Mouse (Mus musculus) CH12.LX (cell line): ENCODE measurements around the gene Tcf25. TPM values are rescaled to one million over a fixed set of nuclear protein-coding genes. Genes with fewer than 3 reads are reported as not detected.
A peak's percentile ranks its signal among the peaks of the same experiment; 100 is the strongest.

ENCODE experiments used
- DNase-seq: peaks from one replicate; pipeline ENCODE4 v3.0.0-alpha.2; 2013; ENCODE audit errors: extremely low read depth
- H3K27ac ChIP-seq: 2 replicates; pipeline ENCODE4 v1.5.1; 2012; ENCODE audit warnings: low read depth, mild to moderate bottlenecking, control low read depth, moderate library complexity; ENCODE audit not compliant: insufficient read depth
- H3K27me3 ChIP-seq: replicated peaks from 2 replicates; pipeline ENCODE3; 2012; ENCODE audit warnings: inconsistent platforms
- H3K36me3 ChIP-seq, 2 experiments: replicated peaks in 1 of 2; 2 replicates each; pipeline versions ENCODE3 to v1.6.1; 2012; ENCODE audit warnings: inconsistent platforms in 1 of 2, low read length in 1 of 2, mild to moderate bottlenecking in 1 of 2, mixed read lengths in 1 of 2, moderate library complexity in 1 of 2; ENCODE audit not compliant: control insufficient read depth in 1 of 2, insufficient read depth in 1 of 2
- H3K4me1 ChIP-seq, 2 experiments: 2 replicates each; pipeline ENCODE4 v1.6.1; 2012; ENCODE audit warnings: inconsistent platforms in 1 of 2, moderate library complexity in 1 of 2; ENCODE audit not compliant: insufficient read depth in 2 of 2, control insufficient read depth in 1 of 2
- H3K4me2 ChIP-seq: 2 replicates; pipeline ENCODE4 v1.6.1; 2012; ENCODE audit warnings: low read depth, mild to moderate bottlenecking, control low read depth; ENCODE audit not compliant: poor library complexity, insufficient read depth, severe bottlenecking
- H3K4me3 ChIP-seq, 3 experiments: fragments of 150-350 bp in 1 of 3; sonication (generic) in 1 of 3; replicated peaks in 1 of 3; 2 replicates each; pipeline versions ENCODE3 to v1.5.1; 2011 to 2012; ENCODE audit warnings: low read depth in 2 of 3, low read length in 2 of 3, mild to moderate bottlenecking in 2 of 3, moderate library complexity in 2 of 3, control low read depth in 1 of 3, improper control_type of control experiment in 1 of 3, inconsistent platforms in 1 of 3, mixed read lengths in 1 of 3; ENCODE audit not compliant: poor library complexity in 1 of 3
- H3K79me2 ChIP-seq: replicated peaks from 2 replicates; pipeline ENCODE4 v1.6.1; 2012; ENCODE audit warnings: mild to moderate bottlenecking, moderate library complexity; ENCODE audit not compliant: control insufficient read depth, poor library complexity, insufficient read depth, severe bottlenecking; ENCODE audit errors: extremely low read depth
- H3K9ac ChIP-seq: 2 replicates; pipeline ENCODE4 v1.6.1; 2012; ENCODE audit warnings: low read depth, mild to moderate bottlenecking, control low read depth, moderate library complexity; ENCODE audit not compliant: insufficient read depth
- H3K9me3 ChIP-seq: replicated peaks from 2 replicates; pipeline ENCODE3; 2012; ENCODE audit warnings: low read length, inconsistent platforms, mixed read lengths
- BHLHE40 ChIP-seq: IDR thresholded peaks from 2 replicates; pipeline ENCODE4 v1.6.1; 2011; ENCODE audit warnings: mild to moderate bottlenecking, low read depth, low read length, improper control_type of control experiment
- CHD2 ChIP-seq: IDR thresholded peaks from 2 replicates; pipeline ENCODE4 v1.6.1; 2011; ENCODE audit warnings: low read length, improper control_type of control experiment
- ELF1 ChIP-seq: IDR thresholded peaks from 2 replicates; pipeline ENCODE4 v1.6.1; 2014; ENCODE audit warnings: low read depth, mild to moderate bottlenecking, inconsistent platforms, low read length, improper control_type of control experiment
- EP300 ChIP-seq: IDR thresholded peaks from 2 replicates; pipeline ENCODE4 v1.6.1; 2011; ENCODE audit warnings: low read length, improper control_type of control experiment
- ETS1 ChIP-seq: conservative IDR thresholded peaks from 2 replicates; pipeline ENCODE4 v1.6.1; 2012; ENCODE audit warnings: low read depth, mild to moderate bottlenecking, inconsistent platforms, low read length, improper control_type of control experiment, moderate library complexity
- GABPA ChIP-seq: IDR thresholded peaks from 2 replicates; pipeline ENCODE4 v1.6.1; 2012; ENCODE audit warnings: low read depth, low read length, improper control_type of control experiment, inconsistent platforms; ENCODE audit not compliant: insufficient replicate concordance
- HCFC1 ChIP-seq: IDR thresholded peaks from 2 replicates; pipeline ENCODE4 v1.6.1; 2012; ENCODE audit warnings: low read depth, mild to moderate bottlenecking, inconsistent platforms, low read length, improper control_type of control experiment
- IRF4 ChIP-seq: IDR thresholded peaks from 2 replicates; pipeline ENCODE4 v1.6.1; 2014; ENCODE audit warnings: low read depth, mild to moderate bottlenecking, inconsistent platforms, low read length, improper control_type of control experiment
- MAFK ChIP-seq: IDR thresholded peaks from 2 replicates; pipeline ENCODE4 v1.6.1; 2011; ENCODE audit warnings: low read length, improper control_type of control experiment; ENCODE audit not compliant: insufficient replicate concordance
- MAX ChIP-seq: IDR thresholded peaks from 2 replicates; pipeline ENCODE4 v1.6.1; 2011; ENCODE audit warnings: low read length, improper control_type of control experiment
- MAZ ChIP-seq: IDR thresholded peaks from 2 replicates; pipeline ENCODE4 v1.6.1; 2012; ENCODE audit warnings: low read depth, mild to moderate bottlenecking, inconsistent platforms, low read length, improper control_type of control experiment, moderate library complexity
- MXI1 ChIP-seq: IDR thresholded peaks from 2 replicates; pipeline ENCODE4 v1.6.1; 2011; ENCODE audit warnings: mild to moderate bottlenecking, low read depth, low read length, improper control_type of control experiment
- MYC ChIP-seq: IDR thresholded peaks from 2 replicates; pipeline ENCODE4 v1.6.1; 2011; ENCODE audit warnings: low read depth, mild to moderate bottlenecking, improper control_type of control experiment, low read length
- NELFE ChIP-seq: IDR thresholded peaks from 2 replicates; pipeline ENCODE4 v1.6.1; 2011; ENCODE audit warnings: low read depth, low read length, improper control_type of control experiment
- NRF1 ChIP-seq: IDR thresholded peaks from 2 replicates; pipeline ENCODE4 v1.6.1; 2014; ENCODE audit warnings: low read depth, mild to moderate bottlenecking, inconsistent platforms, low read length, improper control_type of control experiment, moderate library complexity
- PAX5 ChIP-seq: IDR thresholded peaks from 2 replicates; pipeline ENCODE4 v1.6.1; 2012; ENCODE audit warnings: low read length, inconsistent platforms, mixed read lengths
- POLR2A ChIP-seq: IDR thresholded peaks from 2 replicates; pipeline ENCODE4 v1.6.1; 2011; ENCODE audit warnings: low read depth, mild to moderate bottlenecking, improper control_type of control experiment, low read length
- POLR2AphosphoS2 ChIP-seq: IDR thresholded peaks from 2 replicates; pipeline ENCODE4 v1.6.1; 2011; ENCODE audit warnings: low read depth, low read length, improper control_type of control experiment
- RCOR1 ChIP-seq: conservative IDR thresholded peaks from 2 replicates; pipeline ENCODE4 v1.6.1; 2012; ENCODE audit warnings: low read depth, mild to moderate bottlenecking, inconsistent platforms, low read length, improper control_type of control experiment
- SIN3A ChIP-seq: IDR thresholded peaks from 2 replicates; pipeline ENCODE4 v1.6.1; 2012; ENCODE audit warnings: low read length, improper control_type of control experiment, inconsistent platforms
- TBP ChIP-seq: conservative IDR thresholded peaks from 2 replicates; pipeline ENCODE4 v1.6.1; 2011; ENCODE audit warnings: low read depth, low read length, improper control_type of control experiment
- TCF12 ChIP-seq: IDR thresholded peaks from 2 replicates; pipeline ENCODE4 v1.6.1; 2014; ENCODE audit warnings: low read depth, mild to moderate bottlenecking, inconsistent platforms, low read length, improper control_type of control experiment
- UBTF ChIP-seq: IDR thresholded peaks from 2 replicates; pipeline ENCODE4 v1.6.1; 2012; ENCODE audit warnings: low read depth, mild to moderate bottlenecking, inconsistent platforms, low read length, improper control_type of control experiment, moderate library complexity
- USF2 ChIP-seq: conservative IDR thresholded peaks from 2 replicates; pipeline ENCODE4 v1.6.1; 2011; ENCODE audit warnings: low read depth, low read length, improper control_type of control experiment
- ZKSCAN1 ChIP-seq: IDR thresholded peaks from 2 replicates; pipeline ENCODE4 v1.6.1; 2012; ENCODE audit warnings: low read depth, inconsistent platforms, low read length, improper control_type of control experiment, borderline replicate concordance
- ZMIZ1 ChIP-seq: IDR thresholded peaks from 2 replicates; pipeline ENCODE4 v1.6.1; 2012; ENCODE audit warnings: low read depth, mild to moderate bottlenecking, inconsistent platforms, low read length, improper control_type of control experiment
- ZNF384 ChIP-seq: IDR thresholded peaks from 2 replicates; pipeline ENCODE4 v1.6.1; 2012; ENCODE audit warnings: low read depth, low read length, improper control_type of control experiment, inconsistent platforms
- dilution Hi-C: fragments of 300-500 bp; cut with MboI; formaldehyde crosslinking; loops from 2 replicates; pipeline ENCODE4 v1.14.3; 2020; ENCODE audit warnings: low sequenced_read_pairs; ENCODE audit not compliant: extremely low pct_unique_long_range_greater_than_20kb, extremely low pct_ligation_motif_present
- in situ Hi-C: fragments of 300-500 bp; cut with MboI; formaldehyde crosslinking; loops from 3 replicates; pipeline ENCODE4 v1.14.3; 2019; ENCODE audit warnings: low sequenced_read_pairs, low pct_ligation_motif_present, low pct_unique_long_range_greater_than_20kb, mixed read lengths
- polyA plus RNA-seq: library from polyadenylated mRNA; unstranded; fragments of >175 nt; gene quantifications from 2 replicates; pipeline ENCODE4 v1.2.1, GENCODE M21; 2012; ENCODE audit warnings: low read depth; ENCODE audit not compliant: insufficient read length
- total RNA-seq, 2 experiments: library from RNA; depleted of rRNA; stranded (reverse); fragments of 300-350 nt in 1 of 2; fragments of >200 nt in 1 of 2; gene quantifications; 2 replicates each; pipeline ENCODE4 v1.2.3; 2012 to 2014

Gene Tcf25
- total and polyA plus RNA-seq, 3 experiments: 168 to 393 (median 207) TPM

- TF ChIP-seq CHD2 (no peak; the same call in 1 of the 2 replicates), TBP (no peak), POLR2AphosphoS2 (peak; percentile 17; the same call in 1 of the 2 replicates), IRF4 (peak; percentile 3; the same call in 1 of the 2 replicates), ZNF384 (no peak), MYC (no peak), MAX (no peak), EP300 (no peak), USF2 (peak; percentile 62), ZMIZ1 (0 out of 2 replicates have a peak, but pooled peaks have one; percentile 49), TCF12 (peak; percentile 40), SIN3A (0 out of 2 replicates have a peak, but pooled peaks have one; percentile 49)
Observed at GRCm38 (mm10) chr8:123427639-123428275, 54.2 kb downstream of the Tcf25 start (continued).

DNA sequence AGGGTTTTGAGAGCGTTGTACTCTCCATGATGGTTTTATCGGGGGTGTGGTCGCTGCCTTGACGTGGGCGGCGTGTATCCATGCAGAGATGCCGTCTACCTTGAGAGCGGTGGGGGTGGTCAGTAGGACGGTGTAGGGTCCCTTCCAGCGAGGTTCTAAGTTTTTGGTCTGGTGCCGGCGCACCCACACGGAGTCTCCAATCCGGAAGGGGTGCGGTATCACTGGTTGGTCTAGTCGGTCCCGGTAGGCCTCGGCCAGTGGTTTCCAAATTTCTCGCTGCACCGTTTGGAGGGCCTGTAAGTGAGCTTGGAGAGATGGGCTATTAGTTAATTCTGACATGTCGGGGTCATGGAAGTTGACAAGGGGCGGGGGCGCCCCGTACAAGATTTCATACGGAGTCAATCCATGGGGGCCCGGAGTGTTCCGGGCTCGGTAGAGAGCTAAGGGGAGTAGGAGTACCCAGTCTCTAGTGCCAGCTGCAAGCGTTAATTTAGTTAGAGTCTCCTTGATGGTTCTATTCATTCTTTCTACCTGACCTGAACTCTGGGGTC, 54.9 kb downstream of the Tcf25 start:
- dilution Hi-C loops (no loop called here), in situ Hi-C loops (no loop called here)
- Histone ChIP-seq H3K9me3 (peaks cover 58% of the 10 kb centered on the region), H3K36me3 (peaks cover 40 to 46% of the 10 kb centered on the region in 2 experiments), H3K27ac (peak overlapping the region; percentile 94), H3K4me3 (peak overlapping the region; percentile 53 to 66 (median 58)), H3K9ac (peak overlapping the region; percentile 87; the same call in 1 of the 2 replicates), H3K79me2 (peaks cover 24% of the 10 kb centered on the region), H3K27me3 (no peaks in the 10 kb centered on the region), H3K4me2 (no peak overlapping the region), H3K4me1 (no peaks in the 10 kb centered on the region)
- TF ChIP-seq POLR2AphosphoS2 (peak; percentile 14), RCOR1 (no peak; the same call in 1 of the 2 replicates), MAFK (0 out of 2 replicates have a peak, but pooled peaks have one; percentile 27), MYC (no peak), GABPA (no peak), POLR2A (peak; percentile 55), HCFC1 (peak; percentile 11; the same call in 1 of the 2 replicates), NELFE (peak; percentile 39; the same call in 1 of the 2 replicates), ETS1 (peak; percentile 28; the same call in 1 of the 2 replicates), ZMIZ1 (0 out of 2 replicates have a peak, but pooled peaks have one; percentile 13), TBP (no peak), USF2 (no peak), ZKSCAN1 (no peak), ELF1 (peak; percentile 27; the same call in 1 of the 2 replicates), UBTF (peak; percentile 58; the same call in 1 of the 2 replicates), MXI1 (peak; percentile 75), CHD2 (peak; percentile 55; the same call in 1 of the 2 replicates), SIN3A (peak; percentile 1; the same call in 1 of the 2 replicates), NRF1 (0 out of 2 replicates have a peak, but pooled peaks have one; percentile 18), MAZ (no peak), BHLHE40 (no peak), PAX5 (no peak), IRF4 (peak; percentile 53; the same call in 1 of the 2 replicates), TCF12 (peak; percentile 38)
- peak; percentile 62 for DNase-seq
